Mouse (Mus musculus) embryonic facial prominence, embryonic 15.5 days (tissue): ENCODE measurements around the gene Rars2. TPM values are rescaled to one million over a fixed set of nuclear protein-coding genes. Genes with fewer than 3 reads are reported as not detected.
A peak's percentile ranks its signal among the peaks of the same experiment; 100 is the strongest.

ENCODE experiments used
- ATAC-seq: fragments of 200-750 bp; cut with Nextera tagmentation; 2 replicates; pipeline ENCODE4 v1.8.0; 2017; ENCODE audit warnings: low read depth, moderate TSS enrichment; ENCODE audit not compliant: insufficient number of reproducible peaks, low FRiP score, low TSS enrichment
- H3K27ac ChIP-seq: fragments of 300-500 bp; sonication (generic); replicated peaks from 2 replicates; pipeline ENCODE4 v1.5.1; 2015; ENCODE audit warnings: mild to moderate bottlenecking, inconsistent platforms
- H3K27me3 ChIP-seq: fragments of 300-500 bp; sonication (generic); 2 replicates; pipeline ENCODE4 v1.6.1; 2015; ENCODE audit warnings: inconsistent platforms
- H3K36me3 ChIP-seq: fragments of 300-500 bp; sonication (generic); 2 replicates; pipeline ENCODE4 v1.6.1; 2015; ENCODE audit warnings: mild to moderate bottlenecking, inconsistent platforms
- H3K4me1 ChIP-seq: fragments of 300-500 bp; sonication (generic); 2 replicates; pipeline ENCODE4 v1.6.1; 2015; ENCODE audit warnings: inconsistent platforms
- H3K4me2 ChIP-seq: fragments of 300-500 bp; sonication (generic); replicated peaks from 2 replicates; pipeline ENCODE4 v1.6.1; 2015; ENCODE audit warnings: mild to moderate bottlenecking, inconsistent platforms
- H3K4me3 ChIP-seq: fragments of 300-500 bp; sonication (generic); replicated peaks from 2 replicates; pipeline ENCODE4 v1.5.1; 2015; ENCODE audit warnings: mild to moderate bottlenecking, inconsistent platforms
- H3K9ac ChIP-seq: fragments of 300-500 bp; sonication (generic); 2 replicates; pipeline ENCODE4 v1.6.1; 2015; ENCODE audit warnings: inconsistent platforms
- H3K9me3 ChIP-seq: fragments of 300-500 bp; sonication (generic); replicated peaks from 2 replicates; pipeline ENCODE4 v1.6.1; 2016; ENCODE audit warnings: inconsistent platforms
- WGBS: fragments of 180-500 bp; shearing (Covaris S2); methylation state at CpG from one replicate; pipeline ENCODE4 v1.1.7; 2015; 5-methylcytosine and 5-hydroxymethylcytosine counted together
- polyA plus RNA-seq: library from polyadenylated mRNA; unstranded; fragments of >200 nt; fragmentation: Nextera tagmentation; extraction: Ambion mirVana; gene quantifications from 2 replicates; pipeline ENCODE4 v1.2.1, GENCODE M21; 2015

The Rars2 gene
- polyA plus RNA-seq, 1 experiment from 2014 or later, result 60.7 TPM

- H3K4me2 ChIP-seq, result no peak overlapping the region
- H3K4me3 ChIP-seq, result no peak overlapping the region
- H3K27ac ChIP-seq, result no peak overlapping the region
- no peak overlapping the region for H3K9ac ChIP-seq
- ATAC-seq, result no peak
- peaks cover 48% of the 10 kb centered on the region for H3K36me3 ChIP-seq
- H3K4me1 ChIP-seq, result no peaks in the 10 kb centered on the region
- no peaks in the 10 kb centered on the region for H3K9me3 ChIP-seq
- H3K27me3 ChIP-seq, result no peaks in the 10 kb centered on the region
These were observed 30.0 kb downstream of the Rars2 start for GRCm38 (mm10) chr4:34644779-34645178.

DNA sequence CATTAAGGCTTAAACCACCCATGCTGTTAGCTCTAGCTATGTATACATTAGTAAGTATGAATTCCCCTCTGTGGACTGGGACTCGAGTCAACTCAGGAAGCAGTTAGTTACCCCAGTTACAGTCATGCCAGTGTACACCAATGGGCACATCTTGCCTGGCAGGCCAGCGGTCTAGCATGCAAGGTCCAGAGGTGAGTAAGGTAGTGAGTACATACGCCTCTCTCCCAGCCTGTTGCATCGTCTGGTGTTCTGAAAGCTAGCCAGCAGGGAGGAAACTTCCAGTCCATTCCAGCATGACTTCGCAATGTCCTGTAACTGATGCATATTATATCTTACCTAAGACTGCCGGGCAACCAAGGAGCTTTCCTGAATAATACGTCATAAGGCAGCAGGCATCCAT lies 38.4 kb downstream of the Rars2 start:
- Histone ChIP-seq H3K4me3 (no peak overlapping the region), H3K4me2 (no peak overlapping the region), H3K27me3 (no peaks in the 10 kb centered on the region), H3K27ac (no peak overlapping the region), H3K4me1 (no peaks in the 10 kb centered on the region), H3K9ac (no peak overlapping the region), H3K36me3 (peaks cover 52% of the 10 kb centered on the region), H3K9me3 (no peaks in the 10 kb centered on the region)
- no peak for ATAC-seq
- WGBS, result 92% methylated on average over 7 of the region's 7 CpGs

DNA sequence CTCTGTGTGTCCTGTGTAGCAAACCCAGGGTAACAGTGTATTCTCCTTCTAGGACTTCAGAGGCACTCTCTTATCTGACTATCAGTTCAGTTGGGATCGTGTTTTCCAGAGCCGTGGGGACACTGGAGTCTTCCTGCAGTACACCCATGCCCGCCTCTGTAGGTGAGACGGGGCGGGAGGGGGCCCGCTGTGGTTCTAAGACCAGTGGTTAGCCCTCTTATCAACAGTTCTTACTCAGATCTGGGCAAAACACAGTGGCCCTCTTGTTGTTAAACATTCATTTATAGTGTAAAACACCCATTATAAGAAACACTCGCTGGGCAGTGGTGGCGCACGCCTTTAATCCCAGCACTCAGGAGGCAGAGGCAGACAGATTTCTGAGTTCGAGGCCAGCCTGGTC lies 41.3 kb downstream of the Rars2 start:
- no peak overlapping the region for H3K4me2 ChIP-seq
- peaks cover 65% of the 10 kb centered on the region for H3K36me3 ChIP-seq
- H3K27ac ChIP-seq, result no peak overlapping the region
- WGBS, result 92% methylated on average over 10 of the region's 10 CpGs
- H3K4me1 ChIP-seq, result no peaks in the 10 kb centered on the region
- ATAC-seq, result no peak
- H3K4me3 ChIP-seq, result no peak overlapping the region
- H3K9me3 ChIP-seq, result no peaks in the 10 kb centered on the region
- H3K27me3 ChIP-seq, result no peaks in the 10 kb centered on the region
- no peak overlapping the region for H3K9ac ChIP-seq

GRCm38 (mm10) chr4:34659012-34659411 lies 44.3 kb downstream of the Rars2 start:
- Histone ChIP-seq H3K4me3 (no peak overlapping the region), H3K4me1 (no peaks in the 10 kb centered on the region), H3K36me3 (peaks cover 75% of the 10 kb centered on the region), H3K27ac (no peak overlapping the region), H3K4me2 (no peak overlapping the region), H3K27me3 (no peaks in the 10 kb centered on the region), H3K9me3 (no peaks in the 10 kb centered on the region), H3K9ac (no peak overlapping the region)
- WGBS, result 90% methylated on average over 2 of the region's 2 CpGs
- ATAC-seq, result no peak

GRCm38 (mm10) chr4:34661514-34661913 lies 46.8 kb downstream of the Rars2 start:
- WGBS, result 90% methylated on average over 2 of the region's 2 CpGs
- peaks cover 73% of the 10 kb centered on the region for H3K36me3 ChIP-seq

DNA sequence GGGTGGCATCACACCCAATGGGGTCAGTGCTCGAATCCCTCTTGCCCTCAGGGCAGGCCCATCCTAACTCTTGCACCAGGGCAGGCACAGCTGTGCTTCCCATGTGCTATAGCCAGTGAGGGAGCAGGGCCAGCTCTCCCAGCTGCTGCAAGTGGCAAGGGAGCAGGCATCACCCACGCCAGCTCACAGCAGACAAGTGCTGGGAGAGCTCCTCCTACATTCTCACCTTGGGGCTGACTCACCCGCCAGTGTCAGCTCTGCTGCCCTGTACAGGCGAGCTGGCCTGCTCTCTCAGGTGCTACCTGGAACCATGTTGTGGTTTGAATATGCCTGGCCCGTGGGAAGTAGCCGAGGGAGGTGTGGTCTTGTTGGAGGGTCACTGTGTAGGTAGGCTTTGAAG lies 47.2 kb downstream of the Rars2 start:
- Histone ChIP-seq H3K36me3 (peaks cover 73% of the 10 kb centered on the region), H3K9ac (no peak overlapping the region), H3K4me1 (no peaks in the 10 kb centered on the region), H3K27me3 (no peaks in the 10 kb centered on the region), H3K9me3 (no peaks in the 10 kb centered on the region), H3K4me3 (no peak overlapping the region), H3K4me2 (no peak overlapping the region), H3K27ac (no peak overlapping the region)
- no peak for ATAC-seq
- 84% methylated on average over 6 of the region's 6 CpGs for WGBS

More at GRCm38 (mm10) chr4:34661514-34661913, 46.8 kb downstream of the Rars2 start:
- no peaks in the 10 kb centered on the region for H3K27me3 ChIP-seq
- no peak overlapping the region for H3K4me2 ChIP-seq
- no peak overlapping the region for H3K4me3 ChIP-seq
- no peaks in the 10 kb centered on the region for H3K9me3 ChIP-seq
- H3K4me1 ChIP-seq, result no peaks in the 10 kb centered on the region
- ATAC-seq, result no peak
- no peak overlapping the region for H3K27ac ChIP-seq
- H3K9ac ChIP-seq, result no peak overlapping the region; the same call in 1 of the 2 replicates

- Histone ChIP-seq H3K9me3 (no peaks in the 10 kb centered on the region), H3K4me3 (no peak overlapping the region), H3K36me3 (peaks cover 50% of the 10 kb centered on the region), H3K27ac (no peak overlapping the region), H3K4me2 (no peak overlapping the region), H3K4me1 (no peaks in the 10 kb centered on the region), H3K27me3 (no peaks in the 10 kb centered on the region), H3K9ac (no peak overlapping the region)
- 90% methylated on average over 5 of the region's 5 CpGs for WGBS
- no peak for ATAC-seq
These were observed 53.2 kb downstream of the Rars2 start for GRCm38 (mm10) chr4:34667923-34668322.

GRCm38 (mm10) chr4:34673721-34674120 lies 59.0 kb downstream of the Rars2 start:
- no peak overlapping the region for H3K4me2 ChIP-seq
- 87% methylated on average over 5 of the region's 5 CpGs for WGBS
- no peak overlapping the region for H3K27ac ChIP-seq
- H3K9ac ChIP-seq, result no peak overlapping the region
- ATAC-seq, result no peak
- no peaks in the 10 kb centered on the region for H3K9me3 ChIP-seq
- no peak overlapping the region for H3K4me3 ChIP-seq
- H3K27me3 ChIP-seq, result no peaks in the 10 kb centered on the region
- peaks cover 28% of the 10 kb centered on the region for H3K36me3 ChIP-seq
- no peaks in the 10 kb centered on the region for H3K4me1 ChIP-seq

- Histone ChIP-seq H3K27ac (no peak overlapping the region), H3K9ac (no peak overlapping the region), H3K4me1 (no peaks in the 10 kb centered on the region), H3K9me3 (no peaks in the 10 kb centered on the region), H3K36me3 (peaks cover 24% of the 10 kb centered on the region; the same call in 1 of the 2 replicates), H3K4me3 (no peak overlapping the region), H3K27me3 (no peaks in the 10 kb centered on the region), H3K4me2 (no peak overlapping the region)
- 88% methylated on average over 5 of the region's 5 CpGs for WGBS
- ATAC-seq, result no peak
These were observed 65.8 kb downstream of the Rars2 start for GRCm38 (mm10) chr4:34680530-34680929.

DNA sequence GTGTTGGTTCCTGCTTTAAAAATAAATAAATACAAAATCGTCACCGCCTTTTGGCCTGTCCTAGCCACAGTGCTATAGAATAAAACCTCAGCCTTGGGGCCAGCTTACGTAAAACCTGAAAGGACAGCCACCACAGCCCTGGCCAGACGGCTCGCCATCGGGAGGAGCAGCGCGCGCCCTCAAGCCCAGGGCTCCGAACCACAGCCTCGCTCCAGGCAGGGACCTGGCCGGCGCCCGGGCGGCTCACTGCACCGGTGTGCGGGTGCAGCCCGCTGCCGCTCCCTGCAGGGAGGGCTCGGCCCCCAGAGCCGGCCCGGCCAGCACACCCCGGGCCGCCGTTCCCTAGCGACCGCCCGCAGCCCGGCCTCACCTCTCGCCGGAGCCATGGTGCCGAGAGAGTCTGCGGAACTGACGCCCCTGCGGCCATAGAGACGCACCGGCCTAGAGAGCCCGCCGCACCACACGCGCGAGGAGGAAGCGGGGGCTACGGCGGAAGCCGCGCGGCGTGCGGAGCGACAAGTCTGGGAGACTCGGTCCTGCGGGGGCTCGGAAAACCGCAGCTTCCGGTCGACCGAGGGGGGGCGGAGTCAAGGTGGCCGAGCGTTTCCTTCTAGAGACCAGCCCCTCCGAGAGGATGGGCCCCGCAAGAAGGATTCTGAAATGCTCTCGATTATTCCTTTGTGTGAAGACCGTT lies 72.3 kb downstream of the Rars2 start, which contains the start of gene Slc35a1:
Gene Slc35a1 (minus strand): TSS at position 565 of the 694 bp plus-strand sequence.
- Histone ChIP-seq H3K9me3 (no peaks in the 10 kb centered on the region), H3K27ac (peak within 1 kb of the TSS; percentile 96), H3K4me3 (peak within 1 kb of the TSS; percentile 90), H3K4me1 (no peaks in the 10 kb centered on the region), H3K9ac (peak within 1 kb of the TSS; percentile 84), H3K4me2 (peak within 1 kb of the TSS; percentile 49), H3K36me3 (peaks cover 7% of the 10 kb centered on the region; the same call in 1 of the 2 replicates), H3K27me3 (no peaks in the 10 kb centered on the region)
- WGBS, result under 1% methylated on average over 65 of the region's 65 CpGs
- peak; percentile 97 for ATAC-seq

GRCm38 (mm10) chr4:34688021-34688420 lies 73.3 kb downstream of the Rars2 start:
- H3K4me3 ChIP-seq, result no peak overlapping the region
- no peak for ATAC-seq
- no peak overlapping the region for H3K9ac ChIP-seq
- no peaks in the 10 kb centered on the region for H3K4me1 ChIP-seq
- H3K36me3 ChIP-seq, result peaks cover under 1% of the 10 kb centered on the region; the same call in 1 of the 2 replicates
- H3K27ac ChIP-seq, result no peak overlapping the region
- H3K4me2 ChIP-seq, result no peak overlapping the region; the same call in 1 of the 2 replicates
- no peaks in the 10 kb centered on the region for H3K9me3 ChIP-seq
- WGBS, result 67% methylated on average over 3 of the region's 3 CpGs
- no peaks in the 10 kb centered on the region for H3K27me3 ChIP-seq

DNA sequence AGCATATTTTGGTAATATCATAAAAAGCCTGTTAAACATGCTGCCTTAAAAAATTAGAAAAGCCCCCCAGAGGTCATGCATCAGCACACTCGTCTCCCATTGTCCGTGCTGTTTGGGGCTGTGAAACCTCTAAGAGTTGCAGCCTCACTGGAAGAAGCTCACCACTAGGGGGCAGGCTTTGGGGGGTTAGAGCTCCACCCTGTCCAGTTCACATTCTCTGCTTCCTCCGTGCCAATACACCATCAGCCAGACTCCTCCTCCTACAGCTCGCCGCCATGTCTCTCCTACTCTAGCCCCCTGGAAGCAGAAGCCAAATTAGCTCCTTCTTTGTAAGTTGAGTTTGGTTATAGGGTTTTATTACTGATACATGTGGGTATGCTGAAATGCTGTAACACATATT lies 86.8 kb downstream of the Rars2 start:
- Histone ChIP-seq H3K36me3 (no peaks in the 10 kb centered on the region), H3K27me3 (no peaks in the 10 kb centered on the region), H3K27ac (no peak overlapping the region), H3K4me1 (no peaks in the 10 kb centered on the region), H3K4me3 (no peak overlapping the region), H3K9ac (no peak overlapping the region), H3K9me3 (no peaks in the 10 kb centered on the region), H3K4me2 (no peak overlapping the region)
- no peak for ATAC-seq
- 46% methylated on average over 5 of the region's 5 CpGs for WGBS
